Mouse (Mus musculus): ENCODE data around the gene Ckb.

DNA sequence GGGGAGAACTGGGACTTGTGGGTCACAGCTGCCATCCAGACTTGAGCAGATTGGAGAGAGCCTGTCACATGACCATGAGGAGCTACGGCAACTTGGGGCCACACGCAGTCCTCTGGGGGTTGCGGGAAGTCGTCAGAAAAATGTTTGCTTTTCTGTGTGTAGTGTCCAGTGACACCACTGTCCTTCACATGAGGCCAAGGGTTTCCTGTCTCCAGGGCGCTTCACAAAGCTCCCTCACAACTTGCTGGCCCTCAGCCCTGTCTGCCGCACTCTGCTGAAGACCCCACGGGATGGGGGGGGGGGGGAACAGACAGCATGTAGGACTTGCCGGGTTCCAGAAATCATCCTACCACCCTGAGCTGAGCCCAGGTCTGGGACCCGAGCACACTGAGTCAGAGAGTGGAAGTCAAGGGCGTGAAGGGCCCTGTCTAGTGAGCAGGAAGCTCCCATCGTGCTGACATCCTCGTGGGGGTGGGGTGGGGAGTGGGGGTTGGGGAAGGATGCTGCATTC, 22.2 kb upstream of the Ckb start:
- no peak for TF ChIP-seq GATA1 (IDR thresholded peaks at IDR 0.05; ENCODE audit: low read length)
- TF ChIP-seq TAL1 (IDR thresholded peaks at IDR 0.05; ENCODE audit: low read length) = no peak

Measured in erythroblast, embryonic 14.5 days (primary cell).